Mouse (Mus musculus) adrenal gland, adult 18-20 months (tissue): ENCODE results near the gene Nrxn2. TPM values are rescaled to one million over a fixed set of nuclear protein-coding genes. Genes with fewer than 3 reads are reported as not detected.

Source experiments
- DNase-seq, 2 experiments: peaks; one replicate each; pipeline ENCODE4 v3.0.0; 2021 to 2022; ENCODE audit warnings: low spot score in 2 of 2
- total RNA-seq, 2 experiments: library from RNA; stranded (reverse); gene quantifications; 1 replicate in 1 of 2; 2 replicates in 1 of 2; pipeline ENCODE4 v1.2.3; 2021

Gene Nrxn2
- total RNA-seq, 2 experiments from 2014 or later, result 6.8 to 7.4 TPM

- no peak for DNase-seq
Observed at GRCm38 (mm10) chr19:6415454-6415853, 3.1 kb upstream of the Nrxn2 start.

GRCm38 (mm10) chr19:6416124-6416770 is 2.3 kb upstream of the Nrxn2 start:
- DNase-seq, result no peak

GRCm38 (mm10) chr19:6416894-6417761 is 1.4 kb upstream of the Nrxn2 start:
- no peak for DNase-seq

- no peak for DNase-seq
Observed at GRCm38 (mm10) chr19:6418984-6419692, 607 bp downstream of the Nrxn2 start.

GRCm38 (mm10) chr19:6419805-6420310 is 1.3 kb downstream of the Nrxn2 start:
- no peak for DNase-seq

- DNase-seq, result no peak
Observed at GRCm38 (mm10) chr19:6420481-6421210, 2.1 kb downstream of the Nrxn2 start.

- no peak for DNase-seq
Observed at GRCm38 (mm10) chr19:6421211-6421590, 2.7 kb downstream of the Nrxn2 start.

GRCm38 (mm10) chr19:6422014-6422413 is 3.5 kb downstream of the Nrxn2 start:
- DNase-seq, result no peak

GRCm38 (mm10) chr19:6423241-6423640 is 4.7 kb downstream of the Nrxn2 start:
- no peak for DNase-seq

- DNase-seq, result no peak
Observed at GRCm38 (mm10) chr19:6424137-6424881, 5.8 kb downstream of the Nrxn2 start.

GRCm38 (mm10) chr19:6425595-6425994 is 7.1 kb downstream of the Nrxn2 start:
- no peak for DNase-seq

- DNase-seq, result no peak
Observed at GRCm38 (mm10) chr19:6426703-6427500, 8.4 kb downstream of the Nrxn2 start.

- DNase-seq, result no peak
Observed at GRCm38 (mm10) chr19:6427653-6428434, 9.3 kb downstream of the Nrxn2 start.

GRCm38 (mm10) chr19:6428501-6429200 is 10.1 kb downstream of the Nrxn2 start:
- no peak for DNase-seq

- DNase-seq, result no peak
Observed at GRCm38 (mm10) chr19:6443016-6443415, 24.5 kb downstream of the Nrxn2 start.

GRCm38 (mm10) chr19:6445761-6446423 is 27.4 kb downstream of the Nrxn2 start:
- DNase-seq, result no peak

GRCm38 (mm10) chr19:6446736-6447437 is 28.4 kb downstream of the Nrxn2 start:
- no peak for DNase-seq
